Mouse (Mus musculus): ENCODE measurements around the gene 1810024B03Rik. TPM values are rescaled to one million over a fixed set of nuclear protein-coding genes. Genes with fewer than 3 reads are reported as not detected.
"Not testable (repeated sequence)": the region's sequence is repeated elsewhere in the genome, so short reads cannot be mapped to it uniquely, and the experiment has no call there.

The 1810024B03Rik gene
- polyA plus RNA-seq, 1 experiment from 2014 or later = 2.3 TPM

DNA sequence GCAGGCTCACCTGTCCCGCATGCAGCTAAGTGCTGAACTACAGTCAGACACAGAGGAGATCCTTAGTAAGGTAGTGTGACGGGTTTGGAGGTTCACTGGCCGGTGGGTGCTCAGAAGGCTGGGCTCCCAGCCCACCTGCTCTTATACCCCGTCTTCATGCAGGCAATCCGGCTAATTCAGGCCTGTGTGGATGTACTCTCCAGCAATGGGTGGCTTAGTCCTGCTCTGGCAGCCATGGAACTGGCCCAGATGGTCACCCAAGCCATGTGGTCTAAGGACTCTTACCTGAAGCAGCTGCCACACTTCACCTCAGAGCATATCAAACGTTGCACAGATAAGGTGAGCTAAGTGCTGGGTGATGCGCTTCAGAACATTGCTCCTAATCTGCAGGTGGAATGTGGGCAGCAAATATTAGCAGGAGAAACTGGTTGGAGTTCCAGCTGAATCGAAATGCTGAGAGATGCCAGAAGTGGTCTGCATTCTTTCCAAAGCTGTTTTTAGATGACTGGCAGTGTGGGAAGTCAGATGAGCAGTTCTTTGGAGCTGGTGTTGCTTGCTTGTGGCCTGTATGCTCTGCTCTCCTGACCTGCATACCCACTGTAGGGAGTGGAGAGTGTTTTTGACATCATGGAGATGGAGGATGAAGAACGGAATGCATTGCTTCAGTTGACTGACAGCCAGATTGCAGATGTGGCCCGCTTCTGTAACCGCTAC lies 30.0 kb upstream of the 1810024B03Rik start:
- H3K36me3 ChIP-seq = peaks cover 91% of the 10 kb centered on the region

DNA sequence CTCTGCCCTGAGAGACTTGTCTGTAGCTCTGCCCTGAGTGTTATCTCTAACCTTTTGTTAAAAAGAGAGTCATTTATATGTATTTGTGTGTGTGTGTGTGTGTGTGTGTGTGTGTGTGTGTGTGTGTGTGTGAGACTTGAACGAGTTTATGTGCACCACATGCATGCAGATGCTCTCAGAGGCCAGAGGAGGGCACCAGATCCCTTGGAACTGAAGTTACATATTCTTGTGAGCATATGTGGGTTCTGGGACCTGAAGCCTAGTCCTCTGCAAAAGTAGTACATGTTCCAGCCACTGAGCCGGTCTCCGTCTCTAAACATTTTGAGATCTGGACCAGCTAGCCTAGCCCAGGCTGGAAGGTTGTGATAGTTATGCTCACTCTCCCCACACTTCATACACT lies 17.2 kb upstream of the 1810024B03Rik start:
- Histone ChIP-seq H3K4me2 (replicated peaks) (no peak overlapping the region), H3K4me3 (replicated peaks) (no peak overlapping the region), H3K9ac (no peak overlapping the region), H3K27me3 (no peaks in the 10 kb centered on the region), H3K4me1 (no peaks in the 10 kb centered on the region), H3K36me3 (peaks cover 95% of the 10 kb centered on the region), H3K27ac (replicated peaks) (no peak overlapping the region), H3K9me3 (replicated peaks) (no peaks in the 10 kb centered on the region)
- ATAC-seq (ENCODE audit: insufficient number of reproducible peaks, low FRiP score, low TSS enrichment, low read depth) = no peak
- 92% methylated on average over 3 of the region's 3 CpGs for WGBS

More for the DNA sequence above, 30.0 kb upstream of the 1810024B03Rik start:
- H3K4me1 ChIP-seq = no peaks in the 10 kb centered on the region
- no peak overlapping the region for H3K9ac ChIP-seq
- H3K4me3 ChIP-seq (replicated peaks) = no peak overlapping the region
- H3K9me3 ChIP-seq (replicated peaks) = no peaks in the 10 kb centered on the region
- H3K27ac ChIP-seq (replicated peaks) = no peak overlapping the region
- no peak for ATAC-seq (ENCODE audit: insufficient number of reproducible peaks, low FRiP score, low TSS enrichment, low read depth)
- 95% methylated on average over 11 of the region's 11 CpGs for WGBS
- H3K27me3 ChIP-seq = no peaks in the 10 kb centered on the region
- no peak overlapping the region for H3K4me2 ChIP-seq (replicated peaks)

DNA sequence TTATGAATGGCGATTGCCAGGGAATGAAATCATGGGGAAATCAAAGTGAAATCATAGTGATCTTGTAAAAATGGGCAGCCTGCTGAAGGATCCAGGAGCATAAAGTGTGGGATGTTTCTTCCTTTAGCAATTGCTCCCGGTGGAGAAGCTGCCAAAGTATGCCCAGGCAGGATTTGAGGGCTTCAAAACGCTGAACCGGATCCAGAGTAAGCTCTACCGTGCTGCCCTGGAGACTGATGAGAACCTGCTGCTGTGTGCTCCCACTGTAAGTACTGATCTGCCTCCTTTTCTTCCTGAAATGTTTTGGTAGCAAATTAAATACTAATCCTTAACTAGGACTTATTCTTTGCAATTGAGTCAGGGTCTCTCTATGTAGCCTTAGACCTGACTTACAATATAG lies 9.7 kb upstream of the 1810024B03Rik start:
- H3K27me3 ChIP-seq = no peaks in the 10 kb centered on the region
- ATAC-seq (ENCODE audit: insufficient number of reproducible peaks, low FRiP score, low TSS enrichment, low read depth) = no peak
- no peaks in the 10 kb centered on the region for H3K4me1 ChIP-seq
- H3K9me3 ChIP-seq (replicated peaks) = no peaks in the 10 kb centered on the region
- WGBS = 92% methylated on average over 5 of the region's 5 CpGs
- H3K4me3 ChIP-seq (replicated peaks) = no peak overlapping the region
- peaks cover 97% of the 10 kb centered on the region for H3K36me3 ChIP-seq
- no peak overlapping the region for H3K27ac ChIP-seq (replicated peaks)
- no peak overlapping the region for H3K9ac ChIP-seq
- H3K4me2 ChIP-seq (replicated peaks) = no peak overlapping the region

DNA sequence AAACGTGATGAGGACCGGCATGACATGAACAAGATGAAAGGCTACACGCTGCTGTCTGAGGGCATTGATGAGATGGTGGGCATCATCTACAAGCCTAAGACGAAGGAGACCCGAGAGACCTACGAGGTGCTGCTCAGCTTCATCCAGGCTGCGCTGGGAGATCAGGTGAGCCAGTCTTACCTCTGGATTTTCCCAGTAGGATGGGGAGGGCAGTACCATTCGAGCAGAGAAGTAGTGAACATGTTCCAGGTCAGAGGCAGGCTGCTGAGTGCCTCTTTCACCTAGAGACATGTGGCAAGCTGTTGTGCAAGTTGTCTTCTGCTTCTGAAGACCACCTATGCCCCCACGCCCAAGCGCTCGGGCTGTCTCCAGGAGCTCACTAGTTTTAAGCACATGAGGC lies 2.6 kb upstream of the 1810024B03Rik start:
- Histone ChIP-seq H3K27ac (replicated peaks) (no peak overlapping the region), H3K27me3 (no peaks in the 10 kb centered on the region), H3K4me3 (replicated peaks) (no peak overlapping the region), H3K4me2 (replicated peaks) (no peak overlapping the region), H3K9ac (no peak overlapping the region), H3K4me1 (peaks cover 10% of the 10 kb centered on the region), H3K36me3 (peaks cover 58% of the 10 kb centered on the region), H3K9me3 (replicated peaks) (no peaks in the 10 kb centered on the region)
- 92% methylated on average over 11 of the region's 11 CpGs for WGBS
- ATAC-seq (ENCODE audit: insufficient number of reproducible peaks, low FRiP score, low TSS enrichment, low read depth) = no peak

DNA sequence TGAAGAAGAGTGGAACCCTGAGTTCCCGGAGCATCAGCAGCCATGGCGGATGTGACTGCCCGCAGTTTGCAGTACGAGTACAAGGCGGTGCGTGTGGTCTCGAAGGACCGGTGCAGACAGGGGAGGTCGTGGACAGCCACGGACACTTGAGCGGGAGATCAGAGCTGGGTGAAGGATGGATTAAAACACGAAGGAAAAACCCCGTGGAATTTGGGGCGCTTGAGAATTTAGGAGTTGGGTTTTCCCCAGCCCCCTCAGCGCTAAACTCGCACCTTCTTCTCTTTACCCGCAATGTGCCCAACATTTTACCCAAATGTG lies 331 bp upstream of the 1810024B03Rik start:
- no peak; the same call in 1 of the 2 replicates for ATAC-seq (ENCODE audit: insufficient number of reproducible peaks, low FRiP score, low TSS enrichment, low read depth)

DNA sequence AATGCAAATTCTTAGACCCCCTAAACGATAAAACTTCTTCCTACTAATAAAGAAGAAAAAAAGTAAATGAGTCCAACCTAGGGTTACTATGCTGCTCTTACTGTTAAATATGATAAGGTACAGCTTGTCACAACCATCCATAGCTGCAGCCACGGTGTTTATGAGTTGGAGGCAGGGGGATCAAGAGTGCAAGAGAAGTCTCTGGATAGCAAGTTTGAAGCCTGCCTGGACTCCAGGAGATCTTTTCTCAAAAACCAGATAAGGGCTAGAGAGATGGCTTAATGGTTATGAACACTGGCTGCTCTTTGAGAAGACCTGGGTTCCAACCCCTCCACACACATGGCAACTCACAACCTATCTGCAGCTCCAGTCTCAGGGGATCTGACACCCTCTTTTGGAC lies 1.2 kb downstream of the 1810024B03Rik start:
- ATAC-seq (ENCODE audit: insufficient number of reproducible peaks, low FRiP score, low TSS enrichment, low read depth) = no peak
- WGBS = 87% methylated on average over 2 of the region's 2 CpGs

More for the DNA sequence above, 331 bp upstream of the 1810024B03Rik start:
- Histone ChIP-seq H3K4me1 (peaks cover 10% of the 10 kb centered on the region), H3K9me3 (replicated peaks) (no peaks in the 10 kb centered on the region), H3K4me3 (replicated peaks) (peak overlapping the region; percentile 73), H3K4me2 (replicated peaks) (peak overlapping the region; percentile 77), H3K27me3 (no peaks in the 10 kb centered on the region), H3K36me3 (peaks cover 35% of the 10 kb centered on the region), H3K27ac (replicated peaks) (peak overlapping the region; percentile 71), H3K9ac (peak overlapping the region; percentile 77)
- WGBS = under 1% methylated on average over 17 of the region's 17 CpGs

DNA sequence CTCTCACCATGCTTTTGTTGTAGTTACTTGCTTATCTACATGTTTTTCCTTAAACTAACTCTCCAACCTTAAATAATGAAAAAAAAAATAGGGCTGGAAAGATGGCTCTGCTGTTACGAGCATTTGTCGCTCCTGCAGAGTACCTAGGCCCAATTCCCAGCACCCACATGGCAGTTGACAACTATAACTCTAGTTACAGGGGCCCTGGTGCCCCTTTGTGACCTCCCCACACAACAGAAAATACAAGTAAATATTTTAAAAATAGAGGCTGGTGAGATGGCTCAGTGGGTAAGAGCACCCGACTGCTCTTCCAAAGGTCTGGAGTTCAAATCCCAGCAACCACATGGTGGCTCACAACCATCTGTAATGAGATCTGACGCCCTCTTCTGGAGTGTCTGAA lies 2.1 kb downstream of the 1810024B03Rik start:
- WGBS = 86% methylated on average over 4 of the region's 4 CpGs
- H3K4me3 ChIP-seq (replicated peaks); H3K27me3 ChIP-seq; H3K4me1 ChIP-seq; H3K4me2 ChIP-seq (replicated peaks); H3K36me3 ChIP-seq; H3K9ac ChIP-seq; ATAC-seq (ENCODE audit: insufficient number of reproducible peaks, low FRiP score, low TSS enrichment, low read depth); H3K27ac ChIP-seq (replicated peaks); H3K9me3 ChIP-seq (replicated peaks): not testable (repeated sequence)

More for the DNA sequence above, 1.2 kb downstream of the 1810024B03Rik start:
- no peak overlapping the region for H3K27ac ChIP-seq (replicated peaks)
- H3K36me3 ChIP-seq = peaks cover 20% of the 10 kb centered on the region
- H3K4me3 ChIP-seq (replicated peaks) = no peak overlapping the region
- H3K9ac ChIP-seq = no peak overlapping the region
- peaks cover 10% of the 10 kb centered on the region for H3K4me1 ChIP-seq
- no peaks in the 10 kb centered on the region for H3K27me3 ChIP-seq
- no peak overlapping the region for H3K4me2 ChIP-seq (replicated peaks)
- no peaks in the 10 kb centered on the region for H3K9me3 ChIP-seq (replicated peaks)

DNA sequence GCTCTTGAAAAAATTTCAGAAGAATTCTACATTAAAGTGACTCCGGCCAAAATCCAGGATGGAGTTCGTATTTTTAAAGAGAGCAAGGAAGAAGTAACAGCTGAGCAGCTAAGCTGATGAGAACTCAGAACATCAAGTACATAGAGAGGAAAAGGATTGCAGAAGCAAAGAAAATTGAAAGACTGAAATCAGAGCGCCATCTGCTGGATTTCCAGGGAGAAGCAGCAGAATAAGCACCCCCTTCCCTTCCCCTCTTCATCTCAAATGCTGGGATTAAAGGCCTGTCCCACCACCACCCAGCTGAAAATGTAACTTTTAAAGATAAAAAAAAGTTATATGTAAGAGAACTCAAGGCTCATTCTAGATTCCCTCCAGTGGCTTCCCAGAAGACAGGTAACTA lies 3.1 kb downstream of the 1810024B03Rik start:
- H3K9me3 ChIP-seq (replicated peaks) = no peaks in the 10 kb centered on the region
- no peak overlapping the region for H3K4me3 ChIP-seq (replicated peaks)
- WGBS = 33% methylated on average over 3 of the region's 3 CpGs
- no peak for ATAC-seq (ENCODE audit: insufficient number of reproducible peaks, low FRiP score, low TSS enrichment, low read depth)
- H3K36me3 ChIP-seq = peaks cover 2% of the 10 kb centered on the region; the same call in 1 of the 2 replicates
- no peak overlapping the region for H3K9ac ChIP-seq
- no peaks in the 10 kb centered on the region for H3K27me3 ChIP-seq
- H3K4me1 ChIP-seq = peaks cover 10% of the 10 kb centered on the region
- no peak overlapping the region for H3K4me2 ChIP-seq (replicated peaks)
- no peak overlapping the region for H3K27ac ChIP-seq (replicated peaks)

DNA sequence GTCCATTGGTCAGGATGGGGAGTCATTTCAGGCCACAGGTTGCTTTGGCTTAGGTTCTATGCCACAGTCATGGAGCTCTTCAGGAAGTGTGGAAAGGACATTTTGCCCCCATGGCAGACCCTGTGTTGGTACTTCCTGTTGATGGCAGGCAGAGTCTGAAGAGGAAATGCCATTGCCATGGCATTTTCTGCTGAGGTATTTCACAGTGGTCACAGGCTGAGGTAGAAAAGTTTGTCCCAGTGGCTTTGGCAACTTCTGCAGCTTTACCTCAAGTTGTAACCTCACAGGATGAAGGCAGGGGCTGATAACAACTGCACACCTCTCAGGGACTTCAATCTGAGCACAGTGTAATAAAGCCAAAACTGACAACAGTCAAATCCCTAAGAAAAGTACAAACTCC lies 18.5 kb downstream of the 1810024B03Rik start:
- Histone ChIP-seq H3K36me3 (no peaks in the 10 kb centered on the region), H3K27me3 (no peaks in the 10 kb centered on the region), H3K9me3 (replicated peaks) (no peaks in the 10 kb centered on the region), H3K4me1 (no peaks in the 10 kb centered on the region), H3K9ac (no peak overlapping the region), H3K27ac (replicated peaks) (no peak overlapping the region), H3K4me3 (replicated peaks) (no peak overlapping the region), H3K4me2 (replicated peaks) (no peak overlapping the region)
- ATAC-seq (ENCODE audit: insufficient number of reproducible peaks, low FRiP score, low TSS enrichment, low read depth) = no peak

DNA sequence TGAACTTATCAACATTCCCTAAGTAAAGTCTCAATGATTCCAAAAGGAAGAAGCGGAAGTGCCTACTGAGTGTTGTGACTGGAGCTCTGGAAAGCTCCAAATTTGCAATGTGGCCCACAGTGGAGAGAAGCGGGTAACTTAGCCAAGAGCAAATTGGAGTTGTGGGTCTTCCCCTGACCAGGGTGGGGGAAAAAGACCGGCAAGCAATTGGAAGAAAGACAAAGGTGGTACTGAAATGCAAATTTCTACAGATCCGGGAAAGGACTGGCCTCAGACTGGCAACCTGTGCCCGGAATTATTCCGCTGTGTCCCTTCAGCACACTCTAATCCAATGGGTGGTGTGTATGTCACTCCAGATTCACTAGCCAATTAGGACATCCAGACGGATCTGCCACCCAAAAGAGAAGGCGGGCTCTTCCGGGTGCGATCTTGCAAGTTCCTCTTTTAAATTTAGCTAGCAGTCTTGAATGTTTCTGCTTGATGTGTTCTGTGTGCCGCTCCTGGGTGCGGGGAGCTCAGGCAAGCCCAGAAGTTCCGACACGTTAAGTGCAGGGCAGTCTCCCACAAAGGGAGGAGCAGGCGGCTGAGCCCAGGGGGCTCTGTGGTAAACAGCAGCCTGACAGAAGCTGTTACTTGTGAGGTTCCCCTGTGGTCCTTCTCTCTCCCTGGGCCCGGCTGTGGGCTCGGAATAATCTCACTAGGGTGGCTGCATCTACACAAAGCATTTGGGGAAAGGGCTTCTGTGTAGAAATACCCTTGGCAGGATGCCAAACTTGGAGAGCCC lies 25.3 kb downstream of the 1810024B03Rik start:
- H3K4me2 ChIP-seq (replicated peaks) = peak overlapping the region; percentile 79
- WGBS = 2% methylated on average over 17 of the region's 17 CpGs
- peak overlapping the region; percentile 58 for H3K9ac ChIP-seq
- no peaks in the 10 kb centered on the region for H3K27me3 ChIP-seq
- H3K4me3 ChIP-seq (replicated peaks) = peak overlapping the region; percentile 58
- no peaks in the 10 kb centered on the region for H3K36me3 ChIP-seq
- no peaks in the 10 kb centered on the region for H3K9me3 ChIP-seq (replicated peaks)
- peak; percentile 99 for ATAC-seq (ENCODE audit: insufficient number of reproducible peaks, low FRiP score, low TSS enrichment, low read depth)
- H3K27ac ChIP-seq (replicated peaks) = peak overlapping the region; percentile 88
- no peaks in the 10 kb centered on the region for H3K4me1 ChIP-seq

DNA sequence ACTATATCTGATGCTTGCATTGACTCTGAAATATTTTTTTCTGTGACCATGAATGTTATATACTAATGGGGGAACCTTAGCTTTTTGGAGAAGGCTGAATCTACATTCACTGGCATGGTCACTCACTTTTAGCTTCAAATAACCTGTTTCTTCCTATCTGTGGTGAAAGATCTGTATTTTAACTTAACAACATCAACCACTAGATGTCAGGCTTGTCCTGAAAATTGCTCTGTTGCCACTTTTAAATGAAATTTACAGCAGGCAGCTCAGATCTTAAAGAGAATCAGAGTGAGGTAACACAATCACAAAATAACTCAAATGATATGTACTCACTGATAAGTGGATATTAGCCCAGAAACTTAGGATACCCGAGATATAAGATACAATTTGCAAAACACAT lies 41.8 kb downstream of the 1810024B03Rik start:
- not testable (repeated sequence) for H3K36me3 ChIP-seq; H3K27me3 ChIP-seq; H3K9me3 ChIP-seq (replicated peaks); H3K4me3 ChIP-seq (replicated peaks); H3K27ac ChIP-seq (replicated peaks); H3K9ac ChIP-seq; ATAC-seq (ENCODE audit: insufficient number of reproducible peaks, low FRiP score, low TSS enrichment, low read depth); H3K4me1 ChIP-seq; H3K4me2 ChIP-seq (replicated peaks)
- 0% methylated on average over 1 of the region's 1 CpGs for WGBS

Measured in embryonic facial prominence, embryonic 15.5 days (tissue).